Mouse (Mus musculus) CD4-positive, CD25-positive, alpha-beta regulatory T cell, adult 2 months (primary cell): ENCODE results near the gene Cct7.

Experiments
- DNase-seq: peaks from one replicate; pipeline ENCODE4 v3.0.0-alpha.2; 2012; ENCODE audit warnings: low read depth, low spot score

Cct7 gene

GRCm38 (mm10) chr6:85452411-85452665 is 1.0 kb downstream of the Cct7 start:
- no peak for DNase-seq

- no peak for DNase-seq
Measured at GRCm38 (mm10) chr6:85452816-85453215, 1.5 kb downstream of the Cct7 start.

GRCm38 (mm10) chr6:85459621-85460020 is 8.3 kb downstream of the Cct7 start:
- no peak for DNase-seq

GRCm38 (mm10) chr6:85465381-85465780 is 14.1 kb downstream of the Cct7 start:
- DNase-seq: no peak

- DNase-seq: no peak
Measured at GRCm38 (mm10) chr6:85469660-85470430, 18.5 kb downstream of the Cct7 start.

- DNase-seq: no peak
Measured at GRCm38 (mm10) chr6:85471962-85472361, 20.6 kb downstream of the Cct7 start.

GRCm38 (mm10) chr6:85472542-85472941 is 21.2 kb downstream of the Cct7 start:
- DNase-seq: no peak

GRCm38 (mm10) chr6:85475581-85475980 is 24.3 kb downstream of the Cct7 start:
- no peak for DNase-seq

- DNase-seq: peak; percentile 62
Measured at GRCm38 (mm10) chr6:85477366-85477917, 26.1 kb downstream of the Cct7 start.

GRCm38 (mm10) chr6:85478416-85478815 is 27.1 kb downstream of the Cct7 start:
- no peak for DNase-seq

- DNase-seq: no peak
Measured at GRCm38 (mm10) chr6:85479979-85480378, 28.7 kb downstream of the Cct7 start.

GRCm38 (mm10) chr6:85480685-85481084 is 29.4 kb downstream of the Cct7 start:
- no peak for DNase-seq

GRCm38 (mm10) chr6:85483843-85484721 is 32.8 kb downstream of the Cct7 start:
- peak; percentile 52 for DNase-seq

- DNase-seq: no peak
Measured at GRCm38 (mm10) chr6:85485738-85486137, 34.4 kb downstream of the Cct7 start.

- no peak for DNase-seq
Measured at GRCm38 (mm10) chr6:85488510-85488909, 37.2 kb downstream of the Cct7 start.

GRCm38 (mm10) chr6:85489717-85490116 is 38.4 kb downstream of the Cct7 start:
- no peak for DNase-seq

GRCm38 (mm10) chr6:85490252-85490651 is 38.9 kb downstream of the Cct7 start:
- no peak for DNase-seq

GRCm38 (mm10) chr6:85491606-85492005 is 40.3 kb downstream of the Cct7 start:
- DNase-seq: no peak

- no peak for DNase-seq
Measured at GRCm38 (mm10) chr6:85496976-85497375, 45.7 kb downstream of the Cct7 start.

- no peak for DNase-seq
Measured at GRCm38 (mm10) chr6:85498147-85498546, 46.8 kb downstream of the Cct7 start.

GRCm38 (mm10) chr6:85500416-85500815 is 49.1 kb downstream of the Cct7 start:
- DNase-seq: no peak

GRCm38 (mm10) chr6:85501571-85502102 is 50.3 kb downstream of the Cct7 start:
- no peak for DNase-seq
